Mouse (Mus musculus): ENCODE measurements around the gene Slc2a13. TPM values are rescaled to one million over a fixed set of nuclear protein-coding genes. Genes with fewer than 3 reads are reported as not detected.

Slc2a13 gene
- polyA plus RNA-seq, 1 experiment from 2014 or later: 0.62 TPM

GRCm38 (mm10) chr15:91477766-91478165 lies 95.3 kb downstream of the Slc2a13 start:
- Histone ChIP-seq H3K27ac (no peak overlapping the region), H3K4me1 (no peaks in the 10 kb centered on the region), H3K36me3 (replicated peaks) (no peaks in the 10 kb centered on the region), H3K9me3 (peaks cover 7% of the 10 kb centered on the region), H3K4me3 (no peak overlapping the region), H3K27me3 (ENCODE audit: poor library complexity, severe bottlenecking) (no peaks in the 10 kb centered on the region)
- DNase-seq (ENCODE audit: extremely low spot score, low spot score): peak; percentile 58
- 45% methylated on average over 5 of the region's 5 CpGs for WGBS

GRCm38 (mm10) chr15:91473690-91474409 lies 99.2 kb downstream of the Slc2a13 start:
- no peaks in the 10 kb centered on the region for H3K4me1 ChIP-seq
- H3K36me3 ChIP-seq (replicated peaks): no peaks in the 10 kb centered on the region
- no peak for DNase-seq (ENCODE audit: extremely low spot score, low spot score)
- H3K9me3 ChIP-seq: no peaks in the 10 kb centered on the region; the same call in 1 of the 2 replicates
- 88% methylated on average over 2 of the region's 2 CpGs for WGBS
- H3K4me3 ChIP-seq: no peak overlapping the region
- no peak overlapping the region for H3K27ac ChIP-seq
- H3K27me3 ChIP-seq (ENCODE audit: poor library complexity, severe bottlenecking): no peaks in the 10 kb centered on the region

GRCm38 (mm10) chr15:91465331-91465730 lies 107.7 kb downstream of the Slc2a13 start:
- Histone ChIP-seq H3K4me1 (no peaks in the 10 kb centered on the region), H3K9me3 (no peaks in the 10 kb centered on the region), H3K36me3 (replicated peaks) (no peaks in the 10 kb centered on the region), H3K4me3 (no peak overlapping the region), H3K27me3 (ENCODE audit: poor library complexity, severe bottlenecking) (no peaks in the 10 kb centered on the region), H3K27ac (no peak overlapping the region)
- WGBS: 88% methylated on average over 3 of the region's 3 CpGs
- DNase-seq (ENCODE audit: extremely low spot score, low spot score): no peak

GRCm38 (mm10) chr15:91463857-91464435 lies 109.1 kb downstream of the Slc2a13 start:
- H3K36me3 ChIP-seq (replicated peaks): no peaks in the 10 kb centered on the region
- WGBS: 95% methylated on average over 10 of the region's 10 CpGs
- no peaks in the 10 kb centered on the region for H3K9me3 ChIP-seq
- H3K27ac ChIP-seq: no peak overlapping the region
- H3K4me1 ChIP-seq: no peaks in the 10 kb centered on the region
- DNase-seq (ENCODE audit: extremely low spot score, low spot score): no peak
- no peaks in the 10 kb centered on the region for H3K27me3 ChIP-seq (ENCODE audit: poor library complexity, severe bottlenecking)
- H3K4me3 ChIP-seq: no peak overlapping the region

GRCm38 (mm10) chr15:91463026-91463661 lies 109.9 kb downstream of the Slc2a13 start:
- Histone ChIP-seq H3K27me3 (ENCODE audit: poor library complexity, severe bottlenecking) (no peaks in the 10 kb centered on the region), H3K27ac (no peak overlapping the region), H3K9me3 (no peaks in the 10 kb centered on the region), H3K4me1 (no peaks in the 10 kb centered on the region), H3K36me3 (replicated peaks) (no peaks in the 10 kb centered on the region), H3K4me3 (no peak overlapping the region)
- WGBS: 80% methylated on average over 16 of the region's 16 CpGs
- no peak for DNase-seq (ENCODE audit: extremely low spot score, low spot score)

- no peak overlapping the region for H3K4me3 ChIP-seq
- no peak overlapping the region for H3K27ac ChIP-seq
- no peaks in the 10 kb centered on the region for H3K4me1 ChIP-seq
- WGBS: 79% methylated on average over 2 of the region's 2 CpGs
- DNase-seq (ENCODE audit: extremely low spot score, low spot score): no peak
- no peaks in the 10 kb centered on the region for H3K36me3 ChIP-seq (replicated peaks)
- H3K9me3 ChIP-seq: no peaks in the 10 kb centered on the region
- H3K27me3 ChIP-seq (ENCODE audit: poor library complexity, severe bottlenecking): no peaks in the 10 kb centered on the region
These were observed 111.1 kb downstream of the Slc2a13 start for GRCm38 (mm10) chr15:91461940-91462339.

GRCm38 (mm10) chr15:91457202-91457601 lies 115.9 kb downstream of the Slc2a13 start:
- no peaks in the 10 kb centered on the region for H3K36me3 ChIP-seq (replicated peaks)
- 89% methylated on average over 2 of the region's 2 CpGs for WGBS
- H3K9me3 ChIP-seq: no peaks in the 10 kb centered on the region
- no peaks in the 10 kb centered on the region for H3K27me3 ChIP-seq (ENCODE audit: poor library complexity, severe bottlenecking)
- DNase-seq (ENCODE audit: extremely low spot score, low spot score): no peak
- no peaks in the 10 kb centered on the region for H3K4me1 ChIP-seq
- no peak overlapping the region for H3K4me3 ChIP-seq
- H3K27ac ChIP-seq: no peak overlapping the region

GRCm38 (mm10) chr15:91445399-91445798 lies 127.7 kb downstream of the Slc2a13 start:
- WGBS: 93% methylated on average over 6 of the region's 6 CpGs
- Histone ChIP-seq H3K36me3 (replicated peaks) (no peaks in the 10 kb centered on the region), H3K4me1 (no peaks in the 10 kb centered on the region), H3K27me3 (ENCODE audit: poor library complexity, severe bottlenecking) (no peaks in the 10 kb centered on the region), H3K9me3 (peaks cover 12% of the 10 kb centered on the region; the same call in 1 of the 2 replicates), H3K4me3 (no peak overlapping the region), H3K27ac (no peak overlapping the region)
- DNase-seq (ENCODE audit: extremely low spot score, low spot score): no peak

- Histone ChIP-seq H3K9me3 (no peaks in the 10 kb centered on the region; the same call in 1 of the 2 replicates), H3K4me3 (no peak overlapping the region), H3K27me3 (ENCODE audit: poor library complexity, severe bottlenecking) (no peaks in the 10 kb centered on the region), H3K4me1 (no peaks in the 10 kb centered on the region), H3K27ac (no peak overlapping the region), H3K36me3 (replicated peaks) (no peaks in the 10 kb centered on the region)
- WGBS: 86% methylated on average over 8 of the region's 8 CpGs
- DNase-seq (ENCODE audit: extremely low spot score, low spot score): no peak
These were observed 129.6 kb downstream of the Slc2a13 start for GRCm38 (mm10) chr15:91443449-91443848.

GRCm38 (mm10) chr15:91439883-91440282 lies 133.2 kb downstream of the Slc2a13 start:
- H3K4me3 ChIP-seq: no peak overlapping the region
- no peaks in the 10 kb centered on the region; the same call in 1 of the 2 replicates for H3K9me3 ChIP-seq
- no peaks in the 10 kb centered on the region for H3K4me1 ChIP-seq
- no peak overlapping the region for H3K27ac ChIP-seq
- H3K27me3 ChIP-seq (ENCODE audit: poor library complexity, severe bottlenecking): no peaks in the 10 kb centered on the region
- no peak for DNase-seq (ENCODE audit: extremely low spot score, low spot score)
- 93% methylated on average over 2 of the region's 2 CpGs for WGBS
- no peaks in the 10 kb centered on the region for H3K36me3 ChIP-seq (replicated peaks)

- H3K27me3 ChIP-seq (ENCODE audit: poor library complexity, severe bottlenecking): no peaks in the 10 kb centered on the region
- no peak for DNase-seq (ENCODE audit: extremely low spot score, low spot score)
- no peak overlapping the region for H3K27ac ChIP-seq
- no peak overlapping the region for H3K4me3 ChIP-seq
- no peaks in the 10 kb centered on the region for H3K4me1 ChIP-seq
- no peaks in the 10 kb centered on the region for H3K36me3 ChIP-seq (replicated peaks)
- 92% methylated on average over 6 of the region's 6 CpGs for WGBS
- no peaks in the 10 kb centered on the region for H3K9me3 ChIP-seq
These were observed 147.6 kb downstream of the Slc2a13 start for GRCm38 (mm10) chr15:91425426-91425825.

- 80% methylated on average over 7 of the region's 7 CpGs for WGBS
- Histone ChIP-seq H3K27ac (no peak overlapping the region), H3K27me3 (ENCODE audit: poor library complexity, severe bottlenecking) (no peaks in the 10 kb centered on the region), H3K4me3 (no peak overlapping the region), H3K9me3 (no peaks in the 10 kb centered on the region), H3K36me3 (replicated peaks) (no peaks in the 10 kb centered on the region), H3K4me1 (no peaks in the 10 kb centered on the region)
- DNase-seq (ENCODE audit: extremely low spot score, low spot score): no peak
These were observed 166.1 kb downstream of the Slc2a13 start for GRCm38 (mm10) chr15:91406979-91407378.

GRCm38 (mm10) chr15:91395165-91395564 lies 177.9 kb downstream of the Slc2a13 start:
- WGBS: 86% methylated on average over 4 of the region's 4 CpGs

More at GRCm38 (mm10) chr15:91395165-91395564, 177.9 kb downstream of the Slc2a13 start:
- H3K4me1 ChIP-seq: no peaks in the 10 kb centered on the region
- H3K27ac ChIP-seq: no peak overlapping the region
- no peaks in the 10 kb centered on the region for H3K36me3 ChIP-seq (replicated peaks)
- H3K4me3 ChIP-seq: no peak overlapping the region
- H3K27me3 ChIP-seq (ENCODE audit: poor library complexity, severe bottlenecking): no peaks in the 10 kb centered on the region
- DNase-seq (ENCODE audit: extremely low spot score, low spot score): no peak
- H3K9me3 ChIP-seq: no peaks in the 10 kb centered on the region
